In genomic region chr13:55437111-55437629, GRCm38 (mm10) we compare ENCODE assay signal across 17 mouse cellular contexts. TPM values are rescaled to one million over a fixed set of nuclear protein-coding genes. Genes with fewer than 3 reads are reported as not detected.
"Had no signal": no experiment of that assay in that cellular context is flagged by ENCODE, and none has a peak within 500 bp of the region (broad histone marks: within the 10 kb centered on the region; RNA-seq: fewer than 3 reads in every experiment).

No protein-coding gene starts in this region.

RNA-seq across cellular contexts. Expression of gene F12, which starts 10.6 kb away (rescaled TPM):
- total RNA-seq: megakaryocyte-erythroid progenitor cell, adult 5-6 weeks had no signal
- polyA plus RNA-seq: lung, embryonic 14.5 days; midbrain, embryonic 10.5 days; midbrain, embryonic 12.5 days; midbrain, embryonic 14.5 days; myocyte; neural tube, embryonic 12.5 days; neural tube, embryonic 14.5 days; stomach, embryonic 14.5 days had no signal

RNA-seq across cellular contexts. Expression of gene Pfn3, which starts 22.1 kb away (rescaled TPM):
- total RNA-seq: megakaryocyte, adult 5-6 weeks; megakaryocyte-erythroid progenitor cell, adult 5-6 weeks; neutrophil, adult 5-6 weeks had no signal
- polyA plus RNA-seq: liver, embryonic 14.5 days; liver, embryonic 16.5 days; lung, embryonic 14.5 days; lung, embryonic 16.5 days; midbrain, embryonic 10.5 days; midbrain, embryonic 12.5 days; midbrain, embryonic 14.5 days; myocyte; neural tube, embryonic 12.5 days; stomach, embryonic 14.5 days; stomach, embryonic 16.5 days; thymus, postnatal 0 days had no signal

RNA-seq across cellular contexts. Expression of gene Prr7, which starts 26.9 kb away (rescaled TPM):
- total RNA-seq: megakaryocyte-erythroid progenitor cell, adult 5-6 weeks had no signal
- polyA plus RNA-seq: liver, embryonic 16.5 days had no signal

RNA-seq across cellular contexts. Expression of gene Slc34a1, which starts 39.2 kb away (rescaled TPM):
- total RNA-seq: megakaryocyte-erythroid progenitor cell, adult 5-6 weeks had no signal
- polyA plus RNA-seq: liver, embryonic 16.5 days; lung, embryonic 14.5 days; lung, embryonic 16.5 days; midbrain, embryonic 10.5 days; midbrain, embryonic 14.5 days; midbrain, embryonic 16.5 days; stomach, embryonic 14.5 days had no signal
